Comparison of ENCODE assay signal across 9 mouse cellular contexts in genomic region chr15:79151881-79152280, GRCm38 (mm10). TPM values are rescaled to one million over a fixed set of nuclear protein-coding genes. Genes with fewer than 3 reads are reported as not detected.
DNase-seq lines count a peak whose midpoint lies in the region; ATAC-seq and TF ChIP-seq lines count a peak whose summit lies in the region.
"Had no signal": no experiment of that assay in that cellular context is flagged by ENCODE, and none has a peak within 500 bp of the region (broad histone marks: within the 10 kb centered on the region; RNA-seq: fewer than 3 reads in every experiment).

No protein-coding gene starts in this region.

- peaks cover 3% of the 10 kb centered on the region for H3K4me1 ChIP-seq in embryonic facial prominence, embryonic 15.5 days
- H3K4me1 ChIP-seq in hindbrain, postnatal 0 days (ENCODE audit: insufficient read depth, low read length), result no peaks in the 10 kb centered on the region
- peaks cover 35% of the 10 kb centered on the region for H3K4me1 ChIP-seq in neural tube, embryonic 12.5 days
- H3K4me1 ChIP-seq in lung, postnatal 0 days (ENCODE audit: insufficient read depth, low read depth, low read length), result no peaks in the 10 kb centered on the region

- ATAC-seq in embryonic facial prominence, embryonic 15.5 days (ENCODE audit: insufficient number of reproducible peaks, low FRiP score, low TSS enrichment, low read depth), result peak; percentile 16
- peak; percentile 35; the same call in 1 of the 2 replicates for ATAC-seq in hindbrain, postnatal 0 days
- ATAC-seq in neural tube, embryonic 12.5 days (ENCODE audit: low FRiP score, low read depth), result peak; percentile 26
- no peak for ATAC-seq in megakaryocyte-erythroid progenitor cell, adult 5-6 weeks (replicated peaks; ENCODE audit: low FRiP score, low TSS enrichment, poor library complexity, severe bottlenecking)
- ATAC-seq in lung, postnatal 0 days, result no peak

- TF ChIP-seq CTCF in left cerebral cortex, adult 2 months (IDR thresholded peaks at IDR 0.05), result no peak
- no peak for TF ChIP-seq CTCF in hindbrain, postnatal 0 days (IDR thresholded peaks at IDR 0.05; ENCODE audit: low read depth)
- no peak for TF ChIP-seq CTCF in lung, postnatal 0 days (IDR thresholded peaks at IDR 0.05)

- no peak overlapping the region for H3K4me3 ChIP-seq in left cerebral cortex, adult 2 months
- H3K4me3 ChIP-seq in embryonic facial prominence, embryonic 15.5 days (replicated peaks), result no peak overlapping the region
- H3K4me3 ChIP-seq in hindbrain, postnatal 0 days (ENCODE audit: low read length), result no peak overlapping the region
- H3K4me3 ChIP-seq in neural tube, embryonic 12.5 days, result no peak overlapping the region
- no peak overlapping the region for H3K4me3 ChIP-seq in lung, postnatal 0 days (ENCODE audit: low read depth, low read length)

- 37% methylated on average over 8 of the region's 8 CpGs for WGBS in embryonic facial prominence, embryonic 15.5 days
- 36% methylated on average over 8 of the region's 8 CpGs for WGBS in hindbrain, postnatal 0 days
- 49% methylated on average over 8 of the region's 8 CpGs for WGBS in neural tube, embryonic 12.5 days
- WGBS in lung, postnatal 0 days, result 61% methylated on average over 8 of the region's 8 CpGs

- H3K9me3 ChIP-seq in embryonic facial prominence, embryonic 15.5 days (replicated peaks), result no peaks in the 10 kb centered on the region
- H3K9me3 ChIP-seq in hindbrain, postnatal 0 days (ENCODE audit: low read length), result no peaks in the 10 kb centered on the region
- H3K9me3 ChIP-seq in neural tube, embryonic 12.5 days, result no peaks in the 10 kb centered on the region
- no peaks in the 10 kb centered on the region for H3K9me3 ChIP-seq in lung, postnatal 0 days (ENCODE audit: low read length)

- H3K4me2 ChIP-seq in embryonic facial prominence, embryonic 15.5 days (replicated peaks), result no peak overlapping the region
- H3K4me2 ChIP-seq in hindbrain, postnatal 0 days (ENCODE audit: low read depth, low read length), result no peak overlapping the region
- peak overlapping the region; percentile 19 for H3K4me2 ChIP-seq in neural tube, embryonic 12.5 days (replicated peaks)
- H3K4me2 ChIP-seq in lung, postnatal 0 days (replicated peaks; ENCODE audit: low read depth, low read length), result no peak overlapping the region

- no peak for DNase-seq in left cerebral cortex, adult 2 months (ENCODE audit: extremely low spot score in 1 of 2, low spot score in 2 of 2)
- DNase-seq in left cerebral cortex, adult 8-10 months (ENCODE audit: low spot score in 2 of 2), result no peak
- DNase-seq in hindbrain, postnatal 0 days (ENCODE audit: low spot score), result peak; percentile 61
- DNase-seq in kidney, adult 8-10 months, result no peak
- no peak for DNase-seq in lung, postnatal 0 days (ENCODE audit: low spot score)
- DNase-seq: heart, postnatal 14 days had no signal

- H3K27me3 ChIP-seq in embryonic facial prominence, embryonic 15.5 days, result no peaks in the 10 kb centered on the region
- no peaks in the 10 kb centered on the region for H3K27me3 ChIP-seq in hindbrain, postnatal 0 days (ENCODE audit: insufficient read depth, low read length)
- H3K27me3 ChIP-seq in neural tube, embryonic 12.5 days (replicated peaks), result no peaks in the 10 kb centered on the region
- no peaks in the 10 kb centered on the region for H3K27me3 ChIP-seq in lung, postnatal 0 days (replicated peaks; ENCODE audit: insufficient read depth, low read length)

- no peak for TF ChIP-seq EP300 in lung, postnatal 0 days (IDR thresholded peaks at IDR 0.05)

- no peak overlapping the region for H3K9ac ChIP-seq in embryonic facial prominence, embryonic 15.5 days
- H3K9ac ChIP-seq in hindbrain, postnatal 0 days (replicated peaks; ENCODE audit: low read length), result 0 out of 2 replicates have a peak overlapping the region, but pooled peaks have one; percentile 17
- peak overlapping the region; percentile 34 for H3K9ac ChIP-seq in neural tube, embryonic 12.5 days
- no peak overlapping the region for H3K9ac ChIP-seq in lung, postnatal 0 days (replicated peaks; ENCODE audit: low read depth)

- H3K27ac ChIP-seq in left cerebral cortex, adult 2 months, result peak overlapping the region; percentile 61
- H3K27ac ChIP-seq in embryonic facial prominence, embryonic 15.5 days (replicated peaks), result peak overlapping the region; percentile 56
- H3K27ac ChIP-seq in hindbrain, postnatal 0 days, result peak overlapping the region; percentile 76
- H3K27ac ChIP-seq in neural tube, embryonic 12.5 days, result peak overlapping the region; percentile 73
- no peak overlapping the region for H3K27ac ChIP-seq in lung, postnatal 0 days (ENCODE audit: low read length)

- intact Hi-C loops in left cerebral cortex, adult 2 months (cut with DNase I), result no loop called here

- H3K36me3 ChIP-seq in embryonic facial prominence, embryonic 15.5 days, result peaks cover 46% of the 10 kb centered on the region
- H3K36me3 ChIP-seq in hindbrain, postnatal 0 days (ENCODE audit: insufficient read depth, low read length), result peaks cover 31% of the 10 kb centered on the region
- H3K36me3 ChIP-seq in neural tube, embryonic 12.5 days, result peaks cover 40% of the 10 kb centered on the region
- peaks cover 8% of the 10 kb centered on the region; the same call in 1 of the 2 replicates for H3K36me3 ChIP-seq in lung, postnatal 0 days (ENCODE audit: insufficient read depth, low read length)

RNA-seq across cellular contexts. Expression of gene 1700088E04Rik, which starts 10.8 kb away (rescaled TPM):
- total RNA-seq in left cerebral cortex, adult 2 months (2021), result 10 to 100 TPM; 12.0 to 12.9 TPM
- 10 to 100 TPM; 10.1 to 14.4 (median 11.3) TPM for total RNA-seq in left cerebral cortex, adult 8-10 months (2022)
- 17.2 and 25.2 TPM in 2 replicates for polyA plus RNA-seq in embryonic facial prominence, embryonic 15.5 days (2015; fragmentation: Nextera tagmentation; extraction: Ambion mirVana)
- 6.0 and 10.1 TPM in 2 replicates for total RNA-seq in hindbrain, postnatal 0 days (2014; rRNA removed)
- 18.0 and 21.4 TPM in 2 replicates for polyA plus RNA-seq in hindbrain, postnatal 0 days (2015; fragmentation: Nextera tagmentation; extraction: Ambion mirVana)
- polyA plus RNA-seq in neural tube, embryonic 12.5 days (2016; fragmentation: Nextera tagmentation; extraction: Ambion mirVana), result 9.4 and 11.7 TPM in 2 replicates
- not detected in 2 replicates for total RNA-seq in megakaryocyte-erythroid progenitor cell, adult 5-6 weeks (2014; fragmentation: Nextera tagmentation)
- total RNA-seq in megakaryocyte-erythroid progenitor cell, adult 5-6 weeks (2017), result not detected in 2 replicates
- 29.8 and 30.4 TPM in 2 replicates for polyA plus RNA-seq in lung, postnatal 0 days (2015; fragmentation: Nextera tagmentation; extraction: Ambion mirVana)

RNA-seq across cellular contexts. Expression of gene Polr2f, which starts 11.1 kb away (rescaled TPM):
- 100 to 1,000 TPM; 100 to 103 TPM for total RNA-seq in left cerebral cortex, adult 2 months (2021)
- 100 to 1,000 TPM in 2 of 4 experiments, 10 to 100 TPM in 2; 83.7 to 108 (median 99.6) TPM for total RNA-seq in left cerebral cortex, adult 8-10 months (2022)
- 304 and 333 TPM in 2 replicates for polyA plus RNA-seq in embryonic facial prominence, embryonic 15.5 days (2015; fragmentation: Nextera tagmentation; extraction: Ambion mirVana)
- 49.9 and 50.1 TPM in 2 replicates for total RNA-seq in hindbrain, postnatal 0 days (2014; rRNA removed)
- 326 and 334 TPM in 2 replicates for polyA plus RNA-seq in hindbrain, postnatal 0 days (2015; fragmentation: Nextera tagmentation; extraction: Ambion mirVana)
- polyA plus RNA-seq in neural tube, embryonic 12.5 days (2016; fragmentation: Nextera tagmentation; extraction: Ambion mirVana), result 318 and 338 TPM in 2 replicates
- 177 and 201 TPM in 2 replicates for total RNA-seq in megakaryocyte-erythroid progenitor cell, adult 5-6 weeks (2014; fragmentation: Nextera tagmentation)
- 96.2 and 109 TPM in 2 replicates for total RNA-seq in megakaryocyte-erythroid progenitor cell, adult 5-6 weeks (2017)
- polyA plus RNA-seq in lung, postnatal 0 days (2015; fragmentation: Nextera tagmentation; extraction: Ambion mirVana), result 243 and 261 TPM in 2 replicates

RNA-seq across cellular contexts. Expression of gene Sox10, which starts 13.2 kb away (rescaled TPM):
- 10 to 100 TPM; 17.1 to 18.7 TPM for total RNA-seq in left cerebral cortex, adult 2 months (2021)
- total RNA-seq in left cerebral cortex, adult 8-10 months (2022), result 10 to 100 TPM; 30.5 to 36.3 (median 32.6) TPM
- polyA plus RNA-seq in embryonic facial prominence, embryonic 15.5 days (2015; fragmentation: Nextera tagmentation; extraction: Ambion mirVana), result 11.8 and 12.5 TPM in 2 replicates
- total RNA-seq in hindbrain, postnatal 0 days (2014; rRNA removed), result 36.2 and 40.3 TPM in 2 replicates
- polyA plus RNA-seq in hindbrain, postnatal 0 days (2015; fragmentation: Nextera tagmentation; extraction: Ambion mirVana), result 14.2 and 15.2 TPM in 2 replicates
- polyA plus RNA-seq in neural tube, embryonic 12.5 days (2016; fragmentation: Nextera tagmentation; extraction: Ambion mirVana), result 27.4 and 35.8 TPM in 2 replicates
- not detected in 2 replicates for total RNA-seq in megakaryocyte-erythroid progenitor cell, adult 5-6 weeks (2014; fragmentation: Nextera tagmentation)
- total RNA-seq in megakaryocyte-erythroid progenitor cell, adult 5-6 weeks (2017), result not detected in 2 replicates
- 0.11 and 0.31 TPM in 2 replicates for polyA plus RNA-seq in lung, postnatal 0 days (2015; fragmentation: Nextera tagmentation; extraction: Ambion mirVana)

RNA-seq across cellular contexts. Expression of gene Micall1, which starts 43.2 kb away (rescaled TPM):
- total RNA-seq in left cerebral cortex, adult 2 months (2021), result 10 to 100 TPM; 22.8 to 23.2 TPM
- total RNA-seq in left cerebral cortex, adult 8-10 months (2022), result 10 to 100 TPM; 28.9 to 32.0 (median 30.4) TPM
- polyA plus RNA-seq in embryonic facial prominence, embryonic 15.5 days (2015; fragmentation: Nextera tagmentation; extraction: Ambion mirVana), result 16.8 and 17.3 TPM in 2 replicates
- total RNA-seq in hindbrain, postnatal 0 days (2014; rRNA removed), result 28.1 and 36.4 TPM in 2 replicates
- 8.0 and 9.5 TPM in 2 replicates for polyA plus RNA-seq in hindbrain, postnatal 0 days (2015; fragmentation: Nextera tagmentation; extraction: Ambion mirVana)
- 12.0 and 12.5 TPM in 2 replicates for polyA plus RNA-seq in neural tube, embryonic 12.5 days (2016; fragmentation: Nextera tagmentation; extraction: Ambion mirVana)
- total RNA-seq in megakaryocyte-erythroid progenitor cell, adult 5-6 weeks (2014; fragmentation: Nextera tagmentation), result 1.5 and 6.4 TPM in 2 replicates
- total RNA-seq in megakaryocyte-erythroid progenitor cell, adult 5-6 weeks (2017), result 0.57 and 2.5 TPM in 2 replicates
- 8.4 and 9.1 TPM in 2 replicates for polyA plus RNA-seq in lung, postnatal 0 days (2015; fragmentation: Nextera tagmentation; extraction: Ambion mirVana)

Comparison
In these comparisons a context has a peak if more than half of its experiments do, and no peak if none do; other contexts are left out.
1. ATAC-seq: peak in embryonic facial prominence, embryonic 15.5 days (single experiment), hindbrain, postnatal 0 days (single experiment) and neural tube, embryonic 12.5 days (single experiment); none in megakaryocyte-erythroid progenitor cell, adult 5-6 weeks (single experiment) and lung, postnatal 0 days (single experiment).
2. H3K9ac ChIP-seq: peak in hindbrain, postnatal 0 days (single experiment) and neural tube, embryonic 12.5 days (single experiment); none in embryonic facial prominence, embryonic 15.5 days (single experiment) and lung, postnatal 0 days (single experiment).
3. RNA of gene Sox10, which starts 13.2 kb away (total RNA-seq): 36.2 to 40.3 TPM in hindbrain, postnatal 0 days, 30.5 to 36.3 TPM in left cerebral cortex, adult 8-10 months and 17.1 to 18.7 TPM in left cerebral cortex, adult 2 months; not detected in megakaryocyte-erythroid progenitor cell, adult 5-6 weeks; every median in the first group is over 10 times any median in the second.